Mouse (Mus musculus) layer of hippocampus, adult 18-20 months (tissue): ENCODE measurements around the gene Ppa1. TPM values are rescaled to one million over a fixed set of nuclear protein-coding genes. Genes with fewer than 3 reads are reported as not detected.

Experiments
- DNase-seq, 2 experiments: peaks; one replicate each; pipeline ENCODE4 v3.0.0; 2022; ENCODE audit warnings: low spot score in 2 of 2
- total RNA-seq, 2 experiments: library from RNA; stranded (reverse); gene quantifications; 2 replicates each; pipeline ENCODE4 v1.2.3; 2021

The Ppa1 gene
- total RNA-seq, 2 experiments from 2014 or later, result 101 to 109 TPM

- peak; percentile 96 to 99 for DNase-seq
Observed at GRCm38 (mm10) chr10:61694870-61695670, 46.7 kb downstream of the Ppa1 start, which contains the start of gene Tysnd1. TSS of gene Tysnd1 (plus strand) at chr10:61695514.

DNA sequence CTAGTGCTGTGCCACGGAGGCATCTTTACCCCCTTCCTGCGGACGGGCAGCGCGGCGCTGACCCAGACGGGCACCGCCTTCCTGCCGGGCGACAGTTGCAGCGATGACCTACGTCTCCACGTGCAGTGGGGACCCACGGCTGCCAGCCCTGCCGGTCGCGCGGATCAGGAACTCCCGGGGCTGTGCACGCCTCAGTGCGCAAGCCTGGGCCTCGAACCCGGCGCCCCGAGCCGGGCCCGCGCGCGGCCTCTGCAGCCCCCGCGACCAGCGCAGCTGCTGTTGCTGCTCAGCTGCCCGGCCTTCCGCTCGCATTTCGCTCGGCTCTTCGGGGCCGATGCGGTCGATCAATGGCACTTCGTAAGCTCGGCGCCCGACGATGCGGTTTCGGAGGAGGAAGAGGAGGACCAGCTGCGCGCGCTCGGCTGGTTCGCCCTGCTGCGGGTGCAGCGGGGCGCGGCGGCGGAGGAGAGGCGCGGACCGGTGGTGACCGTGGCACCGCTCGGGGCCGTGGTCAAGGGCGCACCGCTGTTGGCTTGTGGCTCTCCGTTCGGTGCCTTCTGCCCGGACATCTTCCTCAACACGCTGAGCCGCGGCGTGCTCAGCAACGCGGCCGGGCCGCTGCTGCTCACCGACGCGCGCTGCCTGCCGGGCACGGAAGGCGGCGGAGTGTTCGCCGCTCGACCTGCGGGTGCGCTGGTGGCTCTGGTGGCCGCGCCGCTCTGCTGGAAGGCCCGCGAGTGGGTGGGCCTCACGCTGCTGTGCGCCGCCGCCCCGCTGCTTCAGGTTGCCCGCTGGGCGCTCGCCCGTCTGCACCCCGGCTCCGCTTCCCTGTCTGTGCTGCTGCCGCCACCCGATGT is 47.6 kb downstream of the Ppa1 start:
- no peak for DNase-seq

DNA sequence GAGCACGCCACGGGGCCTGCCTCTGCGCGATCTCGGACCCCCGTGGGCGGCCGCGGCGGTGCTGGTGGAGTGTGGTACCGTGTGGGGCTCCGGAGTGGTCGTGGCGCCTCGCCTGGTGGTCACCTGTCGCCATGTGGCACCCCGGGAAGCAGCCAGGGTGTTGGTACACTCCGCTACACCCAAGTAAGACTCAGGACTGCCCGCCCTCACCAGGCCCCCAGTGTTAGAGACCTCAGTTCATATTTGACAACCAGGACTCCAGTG is 48.1 kb downstream of the Ppa1 start:
- DNase-seq, result no peak

GRCm38 (mm10) chr10:61697028-61697427 is 48.7 kb downstream of the Ppa1 start:
- DNase-seq, result no peak

GRCm38 (mm10) chr10:61704663-61705062 is 56.3 kb downstream of the Ppa1 start:
- no peak for DNase-seq

- DNase-seq, result no peak
Observed at GRCm38 (mm10) chr10:61706412-61707375, 58.3 kb downstream of the Ppa1 start.

DNA sequence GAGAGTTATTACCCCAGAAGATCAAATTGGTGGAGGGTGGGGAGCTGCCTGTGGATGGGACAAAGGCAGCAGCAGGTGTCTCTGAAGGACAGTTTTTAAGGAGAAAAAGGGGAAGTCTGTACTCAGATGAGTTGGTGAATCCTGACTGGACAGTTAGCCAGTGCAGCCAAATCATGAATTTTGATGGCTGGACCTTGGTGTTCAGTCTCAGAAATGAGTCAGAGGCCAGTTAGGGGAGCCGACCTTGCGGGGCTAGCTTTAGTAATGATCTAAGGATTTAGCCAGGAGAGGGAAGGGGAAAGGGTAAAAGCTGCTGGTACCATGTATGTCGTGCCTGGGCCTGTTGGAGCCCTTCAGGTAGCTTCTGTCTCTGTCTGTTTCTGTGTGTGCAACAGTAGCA is 65.2 kb downstream of the Ppa1 start:
- DNase-seq, result no peak

DNA sequence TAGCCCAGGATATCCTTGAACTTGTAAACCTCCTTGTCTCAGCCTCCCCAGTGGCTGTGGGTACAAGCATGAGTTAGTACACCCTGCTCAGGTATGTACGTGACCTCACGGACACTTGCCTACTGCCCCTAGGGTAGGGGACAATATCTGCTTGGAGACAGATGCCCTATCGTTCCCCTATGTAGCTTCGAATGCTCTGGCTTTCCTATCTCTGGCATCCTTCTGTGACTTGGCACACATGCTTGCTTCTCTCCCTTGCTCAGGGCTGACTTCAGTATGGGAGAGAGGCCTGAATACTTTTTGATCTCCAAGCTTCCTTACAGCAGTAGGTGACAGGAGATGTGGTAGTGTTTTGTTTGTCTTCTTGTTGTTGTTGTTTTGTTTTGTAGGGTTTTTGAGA is 65.8 kb downstream of the Ppa1 start:
- no peak for DNase-seq

GRCm38 (mm10) chr10:61714771-61715461 is 66.6 kb downstream of the Ppa1 start, which contains the start of gene Aifm2:
TSS of gene Aifm2 (plus strand) at chr10:61715263.
- no peak for DNase-seq

- DNase-seq, result no peak
Observed at GRCm38 (mm10) chr10:61715462-61715837, 67.1 kb downstream of the Ppa1 start.

DNA sequence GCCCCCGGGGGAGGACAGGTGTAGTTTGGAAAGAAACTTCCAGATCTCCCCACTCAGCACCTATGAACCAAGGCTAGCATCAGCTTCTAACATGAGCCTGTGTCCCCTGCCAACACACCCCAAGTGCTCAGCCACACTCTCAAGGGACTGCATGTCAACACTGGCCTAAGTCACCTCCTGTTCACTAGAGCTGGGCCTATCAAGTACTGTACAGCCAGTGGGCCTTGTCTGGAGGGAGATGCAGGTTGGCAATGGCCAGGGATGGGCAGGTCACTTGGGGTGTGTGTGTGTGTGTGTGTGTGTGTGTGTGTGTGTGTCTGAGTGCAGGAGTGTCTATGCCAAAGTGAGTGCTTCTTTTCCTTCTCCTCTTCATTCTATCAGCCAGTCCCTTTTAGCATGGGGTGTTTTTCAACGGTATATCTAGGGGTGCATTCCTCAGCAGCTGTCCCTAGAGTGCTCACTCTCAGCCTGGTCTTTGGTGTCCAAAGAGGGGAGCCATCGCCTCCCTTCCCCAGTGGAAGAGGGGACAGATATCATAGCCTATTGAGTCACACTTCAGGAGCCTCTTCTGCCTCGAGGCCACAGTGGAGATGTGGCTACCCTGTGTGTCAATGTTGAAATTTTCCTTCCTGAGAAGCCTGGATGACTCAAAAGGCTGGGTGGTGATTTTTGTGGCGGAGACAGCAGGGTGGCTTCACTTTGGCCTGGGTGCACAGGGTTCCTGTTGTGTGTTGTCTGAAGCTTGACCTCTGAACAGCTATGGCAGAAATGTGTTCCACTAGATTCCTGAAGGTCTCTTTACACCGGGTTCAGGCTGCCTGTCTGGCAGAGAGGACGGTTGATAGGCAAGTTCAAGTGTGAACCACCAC is 67.9 kb downstream of the Ppa1 start:
- no peak for DNase-seq

DNA sequence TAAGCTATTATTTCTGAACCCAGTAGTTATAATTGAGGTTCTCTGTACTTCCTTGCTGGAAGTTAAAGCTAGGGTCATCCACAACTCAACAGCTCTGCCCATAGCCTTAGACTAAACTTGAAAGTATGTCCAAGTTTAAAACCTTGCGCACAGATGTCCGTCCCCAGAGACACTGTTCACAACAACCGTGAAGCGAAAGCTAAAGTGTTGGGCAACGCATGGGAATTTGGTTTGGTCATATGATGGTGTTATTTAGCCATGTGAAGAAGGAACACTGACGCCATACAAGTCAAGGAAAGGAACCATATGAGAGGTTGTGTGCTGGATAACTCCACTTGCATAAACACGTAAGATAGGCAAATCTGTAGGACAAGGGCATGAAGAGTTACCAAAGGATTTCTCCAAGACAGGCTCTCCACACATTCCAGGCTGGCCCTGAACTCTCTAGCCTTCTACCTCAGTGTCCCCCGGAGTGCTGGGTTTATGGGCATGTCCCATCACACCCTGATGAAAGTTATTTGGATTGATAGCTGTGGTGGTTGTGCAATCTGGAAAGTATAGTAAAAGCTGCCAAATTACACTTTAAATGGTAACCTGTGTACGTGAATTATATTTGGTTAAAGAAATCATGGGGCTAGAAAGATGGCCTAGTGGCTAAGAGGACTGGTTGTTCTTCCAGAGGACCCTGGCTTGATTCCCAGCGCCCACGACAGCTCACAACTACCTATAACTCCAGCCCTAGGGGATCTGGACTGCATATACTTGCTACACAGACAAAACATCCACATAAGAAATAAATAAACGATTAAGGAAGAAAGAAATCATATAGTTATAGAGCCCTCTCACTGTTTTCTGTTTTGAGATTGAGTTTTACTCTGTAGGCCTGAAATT is 69.3 kb downstream of the Ppa1 start:
- DNase-seq, result no peak

GRCm38 (mm10) chr10:61720331-61720730 is 72.0 kb downstream of the Ppa1 start:
- DNase-seq, result no peak

GRCm38 (mm10) chr10:61722215-61722614 is 73.9 kb downstream of the Ppa1 start:
- DNase-seq, result no peak

DNA sequence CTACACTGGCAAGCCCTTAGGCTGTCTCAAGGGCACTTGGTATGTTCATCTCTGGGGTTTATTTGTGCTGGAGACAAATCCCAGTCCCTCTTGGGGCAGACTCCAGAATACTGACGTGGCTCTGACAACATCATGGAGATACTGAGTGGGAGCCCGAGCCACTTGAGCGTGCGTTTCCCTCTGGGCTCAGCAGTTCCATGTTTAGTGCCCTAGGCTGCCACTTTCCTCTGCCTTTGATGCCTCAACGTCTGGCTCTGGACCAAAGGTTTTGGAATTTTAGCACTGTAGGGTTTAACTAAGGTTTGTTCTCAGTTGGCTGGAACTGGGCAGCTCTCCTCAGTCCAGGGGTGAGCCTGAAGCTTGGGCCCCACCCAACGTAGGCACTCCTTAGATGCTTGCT is 74.9 kb downstream of the Ppa1 start:
- no peak for DNase-seq
